Mouse (Mus musculus) stomach, postnatal 0 days (tissue): ENCODE results near the gene Car9. TPM values are rescaled to one million over a fixed set of nuclear protein-coding genes. Genes with fewer than 3 reads are reported as not detected.
"Not testable (repeated sequence)": the region's sequence is repeated elsewhere in the genome, so short reads cannot be mapped to it uniquely, and the experiment has no call there.

Source experiments
- ATAC-seq: fragments of 200-750 bp; cut with Nextera tagmentation; 2 replicates; pipeline ENCODE4 v1.8.0; 2017; ENCODE audit not compliant: low FRiP score, low TSS enrichment
- DNase-seq: peaks from one replicate; pipeline ENCODE4 v3.0.0-alpha.2; 2016; ENCODE audit warnings: low spot score
- H3K27ac ChIP-seq: fragments of 300-500 bp; sonication (generic); replicated peaks from 2 replicates; pipeline ENCODE4 v1.5.1; 2014; ENCODE audit warnings: mild to moderate bottlenecking, control low read depth
- H3K27me3 ChIP-seq: fragments of 300-500 bp; sonication (generic); 2 replicates; pipeline ENCODE4 v1.6.1; 2014; ENCODE audit warnings: low read length; ENCODE audit not compliant: control insufficient read depth, insufficient read depth
- H3K36me3 ChIP-seq: fragments of 300-500 bp; sonication (generic); 2 replicates; pipeline ENCODE4 v1.6.1; 2014; ENCODE audit warnings: low read length, mixed read lengths; ENCODE audit not compliant: control insufficient read depth, insufficient read depth
- H3K4me1 ChIP-seq: fragments of 300-500 bp; sonication (generic); replicated peaks from 2 replicates; pipeline ENCODE4 v1.6.1; 2014; ENCODE audit warnings: antibody characterized with exemption; ENCODE audit not compliant: control insufficient read depth, insufficient read depth
- H3K4me2 ChIP-seq: fragments of 300-500 bp; sonication (generic); replicated peaks from 2 replicates; pipeline ENCODE4 v1.6.1; 2014; ENCODE audit warnings: low read depth, mild to moderate bottlenecking, control low read depth, moderate library complexity
- H3K4me3 ChIP-seq: fragments of 300-500 bp; sonication (generic); 2 replicates; pipeline ENCODE4 v1.5.1; 2014; ENCODE audit warnings: low read depth, low read length, control low read depth
- H3K9ac ChIP-seq: fragments of 300-500 bp; sonication (generic); 2 replicates; pipeline ENCODE4 v1.6.1; 2014; ENCODE audit warnings: mild to moderate bottlenecking, low read length, control low read depth, mixed read lengths
- H3K9me3 ChIP-seq: fragments of 300-500 bp; sonication (generic); 2 replicates; pipeline ENCODE4 v1.6.1; 2016; ENCODE audit warnings: low read length; ENCODE audit not compliant: control insufficient read depth
- CTCF ChIP-seq: IDR thresholded peaks from 2 replicates; pipeline ENCODE4 v1.5.1; 2016; ENCODE audit warnings: antibody characterized with exemption, low read depth, mild to moderate bottlenecking, moderate library complexity
- EP300 ChIP-seq: optimal IDR thresholded peaks from 2 replicates; pipeline ENCODE3; 2016; ENCODE audit warnings: antibody characterized with exemption
- WGBS: fragments of 180-500 bp; shearing (Covaris S2); extraction: QIAGEN DNeasy Blood & Tissue Kit; methylation state at CpG from one replicate; pipeline ENCODE4 v1.1.7; 2014; 5-methylcytosine and 5-hydroxymethylcytosine counted together
- polyA plus RNA-seq: library from polyadenylated mRNA; unstranded; fragments of >200 nt; fragmentation: Nextera tagmentation; extraction: Ambion mirVana; gene quantifications from 2 replicates; pipeline ENCODE4 v1.2.1, GENCODE M21; 2015

Gene Car9
- polyA plus RNA-seq, 1 experiment from 2014 or later = 3.1 TPM

GRCm38 (mm10) chr4:43549055-43549454 lies 42.3 kb downstream of the Car9 start:
- H3K36me3 ChIP-seq = peaks cover 87% of the 10 kb centered on the region
- DNase-seq (no peak), ATAC-seq (no peak)
- H3K9me3 ChIP-seq = no peaks in the 10 kb centered on the region
- 92% methylated on average over 12 of the region's 12 CpGs for WGBS
- no peak overlapping the region for H3K9ac ChIP-seq
- H3K4me1 ChIP-seq = no peaks in the 10 kb centered on the region
- no peak for TF ChIP-seq CTCF
- no peak for TF ChIP-seq EP300
- H3K27ac ChIP-seq = no peak overlapping the region
- H3K4me3 ChIP-seq = no peak overlapping the region
- H3K4me2 ChIP-seq = no peak overlapping the region
- no peaks in the 10 kb centered on the region for H3K27me3 ChIP-seq

- WGBS = 79% methylated on average over 6 of the region's 6 CpGs
- not testable (repeated sequence) for ATAC-seq
- TF ChIP-seq CTCF = 0 out of 2 replicates have a peak, but pooled peaks have one; percentile 10
Observed at GRCm38 (mm10) chr4:43551854-43552253, 45.1 kb downstream of the Car9 start.

GRCm38 (mm10) chr4:43552437-43552836 lies 45.7 kb downstream of the Car9 start:
- Histone ChIP-seq H3K4me3 (no peak overlapping the region), H3K36me3 (peaks cover 71% of the 10 kb centered on the region), H3K4me1 (no peaks in the 10 kb centered on the region), H3K27me3 (no peaks in the 10 kb centered on the region), H3K4me2 (no peak overlapping the region), H3K9me3 (no peaks in the 10 kb centered on the region), H3K9ac (no peak overlapping the region), H3K27ac (no peak overlapping the region)
- DNase-seq (no peak), ATAC-seq (no peak)
- WGBS = 96% methylated on average over 5 of the region's 5 CpGs
- no peak for TF ChIP-seq EP300
- TF ChIP-seq CTCF = no peak

More at GRCm38 (mm10) chr4:43551854-43552253, 45.1 kb downstream of the Car9 start:
- H3K9ac ChIP-seq, H3K4me3 ChIP-seq, DNase-seq, H3K9me3 ChIP-seq, H3K4me2 ChIP-seq, H3K27ac ChIP-seq, H3K4me1 ChIP-seq, H3K27me3 ChIP-seq: not testable (repeated sequence)
- peaks cover 77% of the 10 kb centered on the region for H3K36me3 ChIP-seq

GRCm38 (mm10) chr4:43553891-43554290 lies 47.1 kb downstream of the Car9 start:
- Histone ChIP-seq H3K9me3 (no peaks in the 10 kb centered on the region), H3K36me3 (peaks cover 59% of the 10 kb centered on the region), H3K4me2 (no peak overlapping the region), H3K4me1 (peaks cover 5% of the 10 kb centered on the region; the same call in 1 of the 2 replicates), H3K27me3 (no peaks in the 10 kb centered on the region), H3K27ac (no peak overlapping the region), H3K4me3 (no peak overlapping the region), H3K9ac (no peak overlapping the region)
- DNase-seq (no peak), ATAC-seq (no peak)
- no peak for TF ChIP-seq CTCF
- no peak for TF ChIP-seq EP300

GRCm38 (mm10) chr4:43555926-43556325 lies 49.2 kb downstream of the Car9 start:
- no peak for ATAC-seq
- H3K36me3 ChIP-seq = peaks cover 41% of the 10 kb centered on the region

GRCm38 (mm10) chr4:43558028-43558630 lies 51.4 kb downstream of the Car9 start:
- no peaks in the 10 kb centered on the region for H3K9me3 ChIP-seq
- H3K4me1 ChIP-seq = peaks cover 14% of the 10 kb centered on the region; the same call in 1 of the 2 replicates
- ATAC-seq (no peak; the same call in 1 of the 2 replicates), DNase-seq (no peak)
- peak overlapping the region; percentile 8 for H3K4me3 ChIP-seq
- H3K27ac ChIP-seq = peak overlapping the region; percentile 100
- peaks cover 26% of the 10 kb centered on the region for H3K36me3 ChIP-seq
- WGBS = 24% methylated on average over 5 of the region's 5 CpGs
- TF ChIP-seq EP300 (no peak), CTCF (no peak)
- peak overlapping the region; percentile 43; the same call in 1 of the 2 replicates for H3K9ac ChIP-seq
- H3K27me3 ChIP-seq = no peaks in the 10 kb centered on the region
- peak overlapping the region; percentile 60 for H3K4me2 ChIP-seq

More at GRCm38 (mm10) chr4:43555926-43556325, 49.2 kb downstream of the Car9 start:
- Histone ChIP-seq H3K4me2 (no peak overlapping the region), H3K4me3 (no peak overlapping the region), H3K9me3 (no peaks in the 10 kb centered on the region), H3K27ac (no peak overlapping the region), H3K27me3 (no peaks in the 10 kb centered on the region), H3K4me1 (peaks cover 14% of the 10 kb centered on the region; the same call in 1 of the 2 replicates), H3K9ac (no peak overlapping the region)
- no peak for DNase-seq
- TF ChIP-seq CTCF (no peak), EP300 (no peak)
- 90% methylated on average over 7 of the region's 7 CpGs for WGBS
